Mouse (Mus musculus) midbrain, embryonic 12.5 days (tissue): ENCODE data around the gene Siglec1. TPM values are rescaled to one million over a fixed set of nuclear protein-coding genes. Genes with fewer than 3 reads are reported as not detected.
"Not testable (repeated sequence)": the region's sequence is repeated elsewhere in the genome, so short reads cannot be mapped to it uniquely, and the experiment has no call there.

Source experiments
- ATAC-seq: fragments of 200-750 bp; cut with Nextera tagmentation; 2 replicates; pipeline ENCODE4 v1.8.0; 2017; ENCODE audit warnings: low read depth, moderate TSS enrichment, moderate library complexity; ENCODE audit not compliant: low FRiP score
- H3K27ac ChIP-seq: fragments of 300-500 bp; sonication (generic); replicated peaks from 2 replicates; pipeline ENCODE4 v1.5.1; 2016; ENCODE audit warnings: mild to moderate bottlenecking
- H3K27me3 ChIP-seq: fragments of 300-500 bp; sonication (generic); 2 replicates; pipeline ENCODE4 v1.6.1; 2016; ENCODE audit warnings: mild to moderate bottlenecking
- H3K36me3 ChIP-seq: fragments of 300-500 bp; sonication (generic); 2 replicates; pipeline ENCODE4 v1.6.1; 2016
- H3K4me1 ChIP-seq: fragments of 300-500 bp; sonication (generic); 2 replicates; pipeline ENCODE4 v1.6.1; 2016
- H3K4me2 ChIP-seq: fragments of 300-500 bp; sonication (generic); replicated peaks from 2 replicates; pipeline ENCODE4 v1.6.1; 2016; ENCODE audit warnings: mild to moderate bottlenecking, moderate library complexity
- H3K4me3 ChIP-seq: fragments of 300-500 bp; sonication (generic); 2 replicates; pipeline ENCODE4 v1.5.1; 2016; ENCODE audit warnings: mild to moderate bottlenecking
- H3K9ac ChIP-seq: fragments of 300-500 bp; sonication (generic); replicated peaks from 2 replicates; pipeline ENCODE4 v1.6.1; 2016; ENCODE audit warnings: mild to moderate bottlenecking, moderate library complexity
- H3K9me3 ChIP-seq: fragments of 300-500 bp; sonication (generic); 2 replicates; pipeline ENCODE4 v1.6.1; 2016; ENCODE audit warnings: mild to moderate bottlenecking
- WGBS: fragments of 180-500 bp; shearing (Covaris S2); methylation state at CpG from one replicate; pipeline ENCODE4 v1.1.7; 2016; 5-methylcytosine and 5-hydroxymethylcytosine counted together
- polyA plus RNA-seq: library from polyadenylated mRNA; unstranded; fragments of >200 nt; fragmentation: Nextera tagmentation; extraction: Ambion mirVana; gene quantifications from 2 replicates; pipeline ENCODE4 v1.2.1, GENCODE M21; 2016

Siglec1 gene
- polyA plus RNA-seq, 1 experiment from 2014 or later, result 0.27 TPM

DNA sequence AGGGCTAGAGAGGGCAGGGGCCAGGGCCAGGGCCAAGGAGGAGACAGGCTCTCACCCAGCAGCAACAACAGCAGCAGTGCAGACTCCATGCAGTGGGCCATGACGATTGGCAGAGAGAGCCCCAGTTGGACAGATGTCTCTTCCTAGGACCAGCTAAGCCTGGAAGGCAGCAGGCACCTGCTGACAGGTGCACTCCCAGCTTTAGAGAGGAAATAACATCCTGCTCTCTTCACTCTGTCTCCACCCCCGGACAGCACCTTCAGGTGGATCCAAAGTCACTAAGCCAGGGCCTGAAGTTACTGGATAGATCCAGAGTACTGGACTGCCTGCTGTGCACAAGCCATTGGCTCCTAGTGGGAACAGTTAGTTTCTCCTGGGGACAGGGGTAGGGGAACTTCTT is 43.6 kb downstream of the Siglec1 start, which contains the start of gene Gfra4:
Gene Gfra4 (minus strand): TSS at position 101 of the 400 bp plus-strand sequence.
- ATAC-seq, result no peak
- 66% methylated on average over 2 of the region's 2 CpGs for WGBS

DNA sequence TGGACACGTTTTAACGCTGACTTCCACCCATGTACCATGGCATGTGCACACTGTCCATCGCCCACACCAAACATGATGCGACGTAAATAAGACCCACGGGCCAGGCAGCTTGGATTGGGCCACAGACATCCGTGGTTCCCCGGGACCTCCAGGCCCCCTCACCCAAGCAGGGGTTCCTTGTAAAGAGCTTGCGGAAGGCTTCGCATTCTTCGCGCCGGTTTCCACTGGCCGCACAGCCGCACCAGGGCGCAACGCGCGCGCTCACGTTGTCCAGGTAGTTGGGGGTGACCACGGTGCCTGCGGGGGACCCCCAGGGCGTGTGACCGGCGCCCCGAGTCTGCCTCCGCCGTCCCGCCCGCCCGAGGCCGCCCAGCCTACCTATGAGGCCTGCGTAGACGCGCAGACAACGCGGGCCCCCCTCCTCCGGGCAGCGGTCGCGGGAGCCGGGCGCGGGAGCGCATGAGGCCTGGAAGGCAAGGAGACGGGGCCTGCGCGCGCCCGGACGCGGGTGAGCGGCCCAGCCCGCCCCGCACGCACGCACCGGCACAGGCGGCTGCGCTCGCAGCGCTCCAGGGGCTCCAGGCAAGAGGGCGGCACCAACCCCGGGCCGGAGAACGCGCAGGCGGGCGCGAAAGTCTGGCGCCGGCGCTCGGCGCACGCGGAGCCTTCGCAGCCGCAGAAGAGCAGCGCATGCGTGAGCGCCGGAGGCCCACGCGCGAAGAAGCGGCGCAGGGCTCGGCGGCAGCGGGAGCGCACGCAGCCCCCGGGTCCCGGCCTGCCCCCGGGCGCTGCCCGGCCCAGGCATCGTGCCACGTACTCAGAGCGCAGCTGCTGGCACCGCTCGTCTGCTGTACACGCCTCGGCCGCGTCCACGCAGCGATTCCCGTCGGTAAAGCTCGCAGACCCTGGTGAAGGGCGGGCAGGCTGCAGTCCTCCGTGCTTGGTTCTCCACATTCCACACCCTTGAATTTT is 45.4 kb downstream of the Siglec1 start:
- peak overlapping the region; percentile 72 for H3K4me2 ChIP-seq
- H3K27ac ChIP-seq, result no peak overlapping the region
- H3K36me3 ChIP-seq, result no peaks in the 10 kb centered on the region
- H3K27me3 ChIP-seq, result peaks cover 55% of the 10 kb centered on the region
- peak; percentile 65 for ATAC-seq
- H3K4me1 ChIP-seq, result peaks cover 7% of the 10 kb centered on the region; the same call in 1 of the 2 replicates
- H3K4me3 ChIP-seq, result peak overlapping the region; percentile 51
- peak overlapping the region; percentile 40 for H3K9ac ChIP-seq
- H3K9me3 ChIP-seq, result no peaks in the 10 kb centered on the region
- WGBS, result 3% methylated on average over 98 of the region's 115 CpGs

More for the DNA sequence above, 43.6 kb downstream of the Siglec1 start, which contains the start of gene Gfra4:
- Histone ChIP-seq H3K4me2 (peak within 1 kb of the TSS; percentile 72), H3K4me3 (no peak within 1 kb of the TSS), H3K9ac (no peak within 1 kb of the TSS), H3K27ac (no peak within 1 kb of the TSS), H3K9me3 (no peaks in the 10 kb centered on the region), H3K4me1 (peaks cover 7% of the 10 kb centered on the region; the same call in 1 of the 2 replicates), H3K27me3 (peaks cover 55% of the 10 kb centered on the region), H3K36me3 (no peaks in the 10 kb centered on the region)

DNA sequence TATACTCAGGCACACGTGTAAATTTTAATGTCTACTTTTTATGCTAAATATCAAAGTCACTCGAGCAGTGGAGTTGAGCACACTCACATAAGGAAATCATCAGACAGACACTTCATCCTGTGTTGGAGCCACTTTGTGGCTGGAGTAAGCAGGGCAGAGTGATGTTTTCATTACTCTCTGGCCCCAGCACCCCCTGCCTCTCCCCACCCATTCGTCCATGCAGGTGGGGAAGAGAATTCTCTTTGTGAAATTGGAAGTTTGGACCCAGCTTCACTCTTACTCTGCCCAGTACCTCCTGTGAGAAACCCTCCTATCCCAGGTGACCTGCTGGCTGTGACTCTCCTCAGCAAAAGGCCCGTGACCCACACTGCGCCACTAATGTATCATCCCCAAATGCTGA is 47.9 kb downstream of the Siglec1 start:
- Histone ChIP-seq H3K9ac (no peak overlapping the region), H3K27ac (no peak overlapping the region), H3K9me3 (no peaks in the 10 kb centered on the region), H3K27me3 (peaks cover 51% of the 10 kb centered on the region), H3K4me2 (no peak overlapping the region), H3K36me3 (no peaks in the 10 kb centered on the region), H3K4me1 (peaks cover 7% of the 10 kb centered on the region; the same call in 1 of the 2 replicates), H3K4me3 (no peak overlapping the region)
- 89% methylated on average over 5 of the region's 5 CpGs for WGBS
- ATAC-seq, result no peak

DNA sequence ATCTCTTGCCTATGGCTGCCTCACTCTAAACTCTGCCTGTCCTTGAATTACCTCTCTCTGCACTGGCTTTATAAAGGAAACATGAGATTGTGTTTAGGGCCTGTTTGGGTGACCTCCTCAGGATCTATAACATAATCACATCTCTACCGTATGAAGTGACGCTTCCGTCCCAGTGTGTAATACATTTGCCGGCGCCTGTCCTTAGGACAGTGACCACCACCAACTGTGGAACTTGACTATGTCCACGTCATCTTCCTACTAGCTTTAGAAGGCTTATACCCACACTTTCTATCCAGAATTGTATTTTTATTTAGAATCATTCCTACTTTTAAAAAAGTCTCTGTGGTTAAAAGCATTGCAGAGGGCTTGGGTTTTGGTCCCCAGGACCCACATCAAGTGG is 48.4 kb downstream of the Siglec1 start:
- Histone ChIP-seq H3K27ac (no peak overlapping the region), H3K9me3 (no peaks in the 10 kb centered on the region), H3K27me3 (peaks cover 48% of the 10 kb centered on the region), H3K4me1 (peaks cover 7% of the 10 kb centered on the region; the same call in 1 of the 2 replicates), H3K4me2 (no peak overlapping the region), H3K36me3 (no peaks in the 10 kb centered on the region), H3K4me3 (no peak overlapping the region), H3K9ac (no peak overlapping the region)
- WGBS, result 92% methylated on average over 6 of the region's 6 CpGs
- no peak for ATAC-seq

DNA sequence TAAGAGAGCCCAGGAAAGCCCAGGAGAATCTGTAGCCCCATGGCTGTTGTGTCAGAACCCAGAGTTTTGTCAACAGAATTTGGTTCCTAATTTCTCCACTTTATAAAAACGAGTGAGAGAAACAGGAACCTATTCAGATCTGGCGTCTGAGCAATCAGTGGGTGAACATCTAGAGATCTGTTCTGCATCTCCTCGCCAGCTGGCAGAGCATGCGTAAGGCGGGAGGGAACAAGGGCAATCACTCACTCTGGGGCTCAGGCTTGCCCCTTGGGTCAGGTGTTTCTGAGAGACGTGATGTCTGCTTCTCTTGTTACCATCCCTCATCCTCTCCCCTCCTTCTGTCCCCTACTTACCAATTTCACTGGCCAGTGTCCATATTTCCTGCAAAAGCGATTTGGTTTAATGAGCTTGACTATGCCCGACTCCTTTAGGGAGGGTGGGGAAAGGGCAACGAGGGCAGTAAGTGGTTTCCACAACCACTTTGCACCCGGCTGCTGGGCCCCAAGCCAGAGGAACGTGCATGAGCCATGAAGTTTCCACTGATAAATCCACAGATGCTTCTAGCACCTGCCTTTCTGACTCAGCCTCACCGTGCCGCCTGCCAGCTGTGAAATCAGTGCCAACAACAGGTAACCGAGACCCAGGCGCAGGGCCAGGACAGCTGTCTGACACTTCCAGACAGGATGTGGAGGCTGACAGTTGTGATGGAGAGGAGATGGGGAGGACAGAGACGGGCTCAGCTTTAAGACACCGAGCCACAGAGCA is 49.2 kb downstream of the Siglec1 start:
- ATAC-seq, result no peak
- peaks cover 40% of the 10 kb centered on the region for H3K27me3 ChIP-seq
- H3K36me3 ChIP-seq, result no peaks in the 10 kb centered on the region
- H3K9me3 ChIP-seq, result no peaks in the 10 kb centered on the region
- 79% methylated on average over 17 of the region's 17 CpGs for WGBS
- H3K4me3 ChIP-seq, result no peak overlapping the region
- H3K4me1 ChIP-seq, result peaks cover 7% of the 10 kb centered on the region; the same call in 1 of the 2 replicates
- no peak overlapping the region for H3K27ac ChIP-seq
- H3K9ac ChIP-seq, result no peak overlapping the region
- H3K4me2 ChIP-seq, result no peak overlapping the region

DNA sequence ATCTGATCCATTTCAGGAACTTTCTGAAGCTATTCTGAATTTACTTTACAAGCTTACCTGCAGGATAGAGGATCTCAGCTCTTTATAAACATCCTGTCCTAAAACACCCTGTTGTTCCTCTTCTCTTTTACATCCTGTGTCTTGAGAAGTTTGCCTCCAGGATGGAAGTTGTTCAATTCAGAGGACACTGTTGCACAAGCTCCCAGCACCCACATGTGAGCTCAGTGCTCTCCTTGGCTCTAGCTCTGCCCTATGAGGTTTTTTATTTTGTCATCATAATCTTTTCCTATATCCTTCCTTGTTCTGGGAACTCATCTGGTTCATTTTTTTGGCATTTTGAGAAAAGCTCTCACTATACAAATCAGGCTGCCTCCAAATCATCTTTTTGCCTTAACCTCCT is 49.8 kb downstream of the Siglec1 start:
- H3K27ac ChIP-seq, result no peak overlapping the region
- H3K27me3 ChIP-seq, result peaks cover 33% of the 10 kb centered on the region
- no peak overlapping the region for H3K9ac ChIP-seq
- H3K4me2 ChIP-seq, result no peak overlapping the region
- peaks cover 7% of the 10 kb centered on the region; the same call in 1 of the 2 replicates for H3K4me1 ChIP-seq
- no peak for ATAC-seq
- no peak overlapping the region for H3K4me3 ChIP-seq
- H3K36me3 ChIP-seq, result no peaks in the 10 kb centered on the region
- no peaks in the 10 kb centered on the region for H3K9me3 ChIP-seq

DNA sequence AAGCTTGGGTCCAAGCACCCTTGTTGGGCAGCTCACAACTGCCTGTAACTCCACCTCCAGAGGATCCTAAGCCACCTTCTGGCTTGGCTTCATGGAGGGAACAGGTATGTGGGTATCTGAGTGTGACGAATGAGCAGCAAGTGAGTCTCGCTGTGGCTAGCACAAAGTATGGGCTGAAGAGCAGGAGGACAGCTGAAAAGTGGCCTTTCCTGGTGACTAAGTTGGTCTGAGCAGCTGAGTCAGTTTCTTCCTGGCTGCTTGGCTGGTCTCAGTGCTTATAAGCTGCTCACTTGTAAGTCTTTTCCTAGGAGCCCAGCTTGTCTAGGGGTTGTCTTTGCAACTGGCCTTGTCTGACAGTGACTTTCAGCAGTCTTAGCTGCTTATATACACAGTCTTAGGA is 50.2 kb downstream of the Siglec1 start:
- ATAC-seq, result no peak
- WGBS, result 95% methylated on average over 2 of the region's 2 CpGs

DNA sequence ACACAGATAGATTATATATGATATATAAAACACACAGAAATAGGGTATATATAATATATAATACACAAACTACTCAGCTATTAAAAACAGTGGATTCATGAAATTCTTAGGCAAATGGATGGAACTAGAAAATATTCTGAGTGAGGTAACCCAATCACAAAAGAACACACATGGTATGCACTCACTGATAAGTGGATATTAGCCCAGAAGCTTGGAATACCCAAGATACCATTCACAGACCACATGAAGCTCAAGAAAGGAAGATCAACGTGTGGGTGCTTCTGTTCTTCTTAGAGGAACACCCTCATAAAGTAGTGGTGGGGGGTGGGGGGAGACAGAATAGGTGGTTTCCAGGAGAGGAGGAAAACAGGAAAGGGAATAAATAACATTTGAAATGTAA is 55.2 kb downstream of the Siglec1 start:
- H3K9me3 ChIP-seq, result not testable (repeated sequence)

More for the DNA sequence above, 50.2 kb downstream of the Siglec1 start:
- H3K36me3 ChIP-seq, result no peaks in the 10 kb centered on the region
- H3K4me1 ChIP-seq, result peaks cover 7% of the 10 kb centered on the region; the same call in 1 of the 2 replicates
- no peak overlapping the region for H3K4me2 ChIP-seq
- no peak overlapping the region for H3K27ac ChIP-seq
- no peak overlapping the region for H3K4me3 ChIP-seq
- peaks cover 29% of the 10 kb centered on the region for H3K27me3 ChIP-seq
- H3K9me3 ChIP-seq, result no peaks in the 10 kb centered on the region
- no peak overlapping the region for H3K9ac ChIP-seq

DNA sequence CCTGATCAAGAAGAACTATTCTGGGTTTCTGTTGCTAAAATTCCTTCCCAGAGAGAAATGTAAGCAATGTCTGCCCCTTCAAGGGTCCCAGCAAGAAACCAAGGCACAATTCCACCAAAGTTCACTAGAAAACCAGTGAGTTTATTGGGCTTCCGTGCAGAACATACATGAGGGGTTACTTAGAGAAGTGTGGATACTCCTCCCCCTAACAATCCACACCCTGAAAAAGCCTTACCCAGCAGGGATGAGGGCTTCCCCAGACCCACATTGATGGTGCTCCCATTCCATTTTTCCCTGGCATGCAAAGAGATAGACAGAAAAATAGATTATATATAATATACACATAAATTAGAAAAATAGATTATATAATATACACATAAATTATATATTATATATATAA is 55.6 kb downstream of the Siglec1 start:
- Histone ChIP-seq H3K36me3 (peaks cover 11% of the 10 kb centered on the region; the same call in 1 of the 2 replicates), H3K9me3 (no peaks in the 10 kb centered on the region), H3K4me2 (no peak overlapping the region), H3K4me1 (no peaks in the 10 kb centered on the region), H3K4me3 (no peak overlapping the region), H3K9ac (no peak overlapping the region), H3K27ac (no peak overlapping the region), H3K27me3 (no peaks in the 10 kb centered on the region)
- no peak for ATAC-seq
- WGBS, result 88% methylated on average over 1 of the region's 1 CpGs

More for the DNA sequence above, 55.2 kb downstream of the Siglec1 start:
- H3K36me3 ChIP-seq, H3K9ac ChIP-seq, ATAC-seq, H3K27ac ChIP-seq, H3K27me3 ChIP-seq, H3K4me2 ChIP-seq, H3K4me3 ChIP-seq, H3K4me1 ChIP-seq: not testable (repeated sequence)
- WGBS, result 70% methylated on average over 1 of the region's 1 CpGs

DNA sequence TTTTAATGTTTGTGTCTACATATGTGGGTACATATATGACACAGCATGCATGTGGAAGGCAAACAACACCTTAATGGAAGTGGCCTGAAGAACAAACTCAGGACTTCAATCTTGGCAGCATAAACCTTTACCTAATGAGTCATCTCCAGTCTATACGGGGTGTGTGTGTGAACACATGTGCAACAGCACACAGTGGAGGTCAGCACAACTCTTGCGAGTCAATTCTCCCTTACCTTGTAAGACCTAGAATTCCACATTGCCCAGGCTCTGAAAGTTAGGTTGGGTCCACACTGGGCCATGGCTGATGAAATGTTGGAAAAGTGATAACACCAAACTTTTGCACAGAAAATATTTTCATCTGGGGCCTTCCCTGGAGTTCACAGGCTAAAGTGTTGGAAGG is 56.0 kb downstream of the Siglec1 start:
- H3K4me2 ChIP-seq, result no peak overlapping the region
- H3K27ac ChIP-seq, result no peak overlapping the region
- ATAC-seq, result no peak
- no peaks in the 10 kb centered on the region for H3K9me3 ChIP-seq
- H3K4me1 ChIP-seq, result no peaks in the 10 kb centered on the region
- no peaks in the 10 kb centered on the region for H3K27me3 ChIP-seq
- no peak overlapping the region for H3K9ac ChIP-seq
- H3K36me3 ChIP-seq, result peaks cover 16% of the 10 kb centered on the region; the same call in 1 of the 2 replicates
- WGBS, result 92% methylated on average over 2 of the region's 2 CpGs
- no peak overlapping the region for H3K4me3 ChIP-seq

DNA sequence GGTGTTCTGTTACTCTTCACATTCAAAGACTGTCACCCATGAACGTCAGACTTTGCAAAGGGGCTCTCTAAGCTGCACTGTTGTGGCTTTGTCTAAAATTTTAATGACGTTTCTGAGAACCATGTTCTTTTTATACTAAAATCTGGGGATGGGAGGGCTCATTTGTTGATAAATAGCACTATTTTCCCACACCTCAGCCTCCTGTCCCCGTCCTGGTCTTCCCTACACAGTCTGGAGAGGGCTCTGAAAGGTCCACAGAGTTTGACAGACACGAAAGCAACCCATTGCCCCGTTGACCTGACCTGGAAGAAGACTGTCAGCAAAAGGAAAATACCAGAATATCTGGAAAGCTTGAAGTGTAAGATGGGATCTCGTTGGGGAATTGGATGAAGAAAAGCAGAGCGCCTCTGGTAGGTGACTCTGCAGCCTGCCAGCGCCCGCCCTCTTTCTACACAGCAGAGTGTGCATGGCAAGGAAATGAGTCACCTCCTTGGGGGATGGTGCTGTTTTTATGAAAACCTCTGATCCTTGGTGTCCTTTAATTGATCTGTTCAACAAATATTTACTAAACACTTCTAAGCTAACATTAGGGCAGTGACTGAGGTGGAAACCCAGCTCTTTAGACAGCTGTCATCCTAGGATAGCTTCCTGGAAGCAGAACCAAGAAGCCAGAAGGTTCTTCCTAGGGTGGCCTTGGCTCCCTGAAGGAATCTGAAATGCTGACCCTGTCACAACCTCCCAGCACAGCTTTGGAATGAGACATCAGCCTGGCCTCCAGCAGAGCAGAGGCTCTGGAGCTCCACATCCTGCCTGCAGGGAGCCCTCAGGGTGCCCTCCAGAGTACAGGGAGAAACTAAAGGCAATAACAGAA is 57.3 kb downstream of the Siglec1 start:
- Histone ChIP-seq H3K4me2 (no peak overlapping the region), H3K9ac (no peak overlapping the region), H3K4me1 (no peaks in the 10 kb centered on the region), H3K27me3 (no peaks in the 10 kb centered on the region), H3K36me3 (peaks cover 26% of the 10 kb centered on the region; the same call in 1 of the 2 replicates), H3K9me3 (no peaks in the 10 kb centered on the region), H3K27ac (no peak overlapping the region), H3K4me3 (no peak overlapping the region)
- no peak for ATAC-seq
- 76% methylated on average over 9 of the region's 9 CpGs for WGBS
